Mouse (Mus musculus) heart, adult 11 months (tissue): ENCODE measurements around the gene Cyren.

Experiments
- DNase-seq: peaks from one replicate; pipeline ENCODE4 v3.0.0; 2022

Cyren gene

GRCm38 (mm10) chr6:34896168-34896780 lies 18.4 kb upstream of the Cyren start:
- peak; percentile 89 for DNase-seq

GRCm38 (mm10) chr6:34895569-34895968 lies 17.7 kb upstream of the Cyren start:
- DNase-seq = peak; percentile 89

GRCm38 (mm10) chr6:34889185-34889584 lies 11.3 kb upstream of the Cyren start:
- DNase-seq = peak; percentile 87

- peak; percentile 81 for DNase-seq
These were observed 9.4 kb upstream of the Cyren start for GRCm38 (mm10) chr6:34887131-34887850.

- DNase-seq = no peak
These were observed 6.9 kb upstream of the Cyren start for GRCm38 (mm10) chr6:34884724-34885123.

GRCm38 (mm10) chr6:34879911-34880475 lies 2.1 kb upstream of the Cyren start:
- DNase-seq = peak; percentile 91

- DNase-seq = peak; percentile 95
These were observed 1.4 kb upstream of the Cyren start for GRCm38 (mm10) chr6:34879101-34879740.

GRCm38 (mm10) chr6:34876835-34877156 lies 1.1 kb downstream of the Cyren start:
- peak; percentile 92 for DNase-seq

GRCm38 (mm10) chr6:34875966-34876834 lies 1.7 kb downstream of the Cyren start:
- peak; percentile 94 for DNase-seq

GRCm38 (mm10) chr6:34875268-34875761 lies 2.5 kb downstream of the Cyren start:
- DNase-seq = peak; percentile 98

GRCm38 (mm10) chr6:34874101-34874921 lies 3.5 kb downstream of the Cyren start:
- peak; percentile 100 for DNase-seq

- peak; percentile 94 for DNase-seq
These were observed 5.0 kb downstream of the Cyren start for GRCm38 (mm10) chr6:34872871-34873270.

- peak; percentile 94 for DNase-seq
These were observed 5.9 kb downstream of the Cyren start for GRCm38 (mm10) chr6:34871929-34872328.

GRCm38 (mm10) chr6:34870724-34871123 lies 7.1 kb downstream of the Cyren start:
- no peak for DNase-seq

- peak; percentile 88 for DNase-seq
These were observed 7.7 kb downstream of the Cyren start for GRCm38 (mm10) chr6:34870136-34870535.

GRCm38 (mm10) chr6:34869225-34869915 lies 8.5 kb downstream of the Cyren start:
- DNase-seq = peak; percentile 95

GRCm38 (mm10) chr6:34868507-34869217 lies 9.2 kb downstream of the Cyren start:
- peak; percentile 97 for DNase-seq

GRCm38 (mm10) chr6:34867995-34868350 lies 9.9 kb downstream of the Cyren start:
- peak; percentile 66 for DNase-seq

GRCm38 (mm10) chr6:34867301-34867994 lies 10.4 kb downstream of the Cyren start:
- peak; percentile 88 for DNase-seq

- DNase-seq = peak; percentile 94
These were observed 11.1 kb downstream of the Cyren start for GRCm38 (mm10) chr6:34866786-34867185.
